8 mouse cellular contexts compared by ENCODE assay signal in the genomic region with DNA sequence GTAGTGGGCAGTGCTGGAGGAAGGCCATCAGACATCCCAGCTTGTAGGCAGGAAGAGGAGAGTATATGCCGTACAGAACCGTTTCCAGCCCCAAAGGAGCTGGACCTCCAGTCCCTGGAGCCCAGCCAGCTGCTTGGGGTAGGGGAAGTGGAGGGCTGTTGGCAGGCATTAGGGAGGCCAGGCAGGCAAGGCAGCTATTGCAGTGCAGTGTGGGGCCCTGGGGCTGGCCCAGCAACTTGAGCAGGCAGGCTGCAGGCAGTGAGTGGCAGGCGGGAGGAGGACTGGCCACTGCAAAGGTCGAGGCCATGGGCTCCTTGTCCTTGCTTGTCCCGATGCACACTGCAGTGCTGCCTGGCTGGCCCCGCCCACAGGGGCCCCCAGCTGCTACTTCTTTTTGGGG. TPM values are rescaled to one million over a fixed set of nuclear protein-coding genes. Genes with fewer than 3 reads are reported as not detected.
DNase-seq lines count a peak whose midpoint lies in the region; ATAC-seq and TF ChIP-seq lines count a peak whose summit lies in the region.

No protein-coding gene starts in this region.

- H3K9me3 ChIP-seq in forebrain, embryonic 14.5 days (replicated peaks; ENCODE audit: control insufficient read depth, low read length), result no peaks in the 10 kb centered on the region
- no peaks in the 10 kb centered on the region for H3K9me3 ChIP-seq in kidney, embryonic 15.5 days (replicated peaks)

- no peak overlapping the region for H3ac ChIP-seq in myocyte (ENCODE audit: control insufficient read depth, insufficient read length)

- DNase-seq in left cerebral cortex, postnatal 10 days (ENCODE audit: extremely low spot score in 1 of 2, low spot score in 2 of 2), result peak; percentile 29 to 76
- DNase-seq in left cerebral cortex, postnatal 36 days (ENCODE audit: low spot score in 2 of 2), result no peak
- DNase-seq in adrenal gland, postnatal 25 days, result peak; percentile 68
- DNase-seq in forebrain, embryonic 14.5 days (ENCODE audit: low spot score), result peak; percentile 46
- DNase-seq in T-cell, adult 2 months (ENCODE audit: low spot score), result no peak
- no peak for DNase-seq in spleen, postnatal 4 days (ENCODE audit: low spot score in 2 of 2)

- H3K36me3 ChIP-seq in forebrain, embryonic 14.5 days (ENCODE audit: control insufficient read depth, insufficient read depth, low read length), result no peaks in the 10 kb centered on the region
- peaks cover 21% of the 10 kb centered on the region for H3K36me3 ChIP-seq in kidney, embryonic 15.5 days
- H3K36me3 ChIP-seq in myocyte (ENCODE audit: control insufficient read depth, insufficient read depth), result no peaks in the 10 kb centered on the region

- intact Hi-C loops in left cerebral cortex, postnatal 10 days (cut with DNase I), result no loop called here
- intact Hi-C loops in left cerebral cortex, postnatal 36 days (cut with DNase I), result no loop called here

- no peak overlapping the region for H3K27ac ChIP-seq in forebrain, embryonic 14.5 days (ENCODE audit: low read depth, low read length)
- peak overlapping the region; percentile 43 for H3K27ac ChIP-seq in kidney, embryonic 15.5 days

- ATAC-seq in forebrain, embryonic 14.5 days, result peak; percentile 69
- ATAC-seq in kidney, embryonic 15.5 days (replicated peaks; ENCODE audit: low FRiP score), result peak; percentile 73

- H3K4me1 ChIP-seq in forebrain, embryonic 14.5 days (ENCODE audit: control insufficient read depth, insufficient read depth, low read length), result no peaks in the 10 kb centered on the region
- H3K4me1 ChIP-seq in kidney, embryonic 15.5 days, result peaks cover 24% of the 10 kb centered on the region

- H3K4me2 ChIP-seq in forebrain, embryonic 14.5 days (ENCODE audit: low read length), result no peak overlapping the region
- no peak overlapping the region for H3K4me2 ChIP-seq in kidney, embryonic 15.5 days
- no peak overlapping the region for H3K4me2 ChIP-seq in myocyte (ENCODE audit: low read depth)

- WGBS in forebrain, embryonic 14.5 days, result 25% methylated on average over 6 of the region's 6 CpGs
- WGBS in kidney, embryonic 15.5 days, result 19% methylated on average over 6 of the region's 6 CpGs

- no peak for TF ChIP-seq POLR2A in myocyte (IDR thresholded peaks at IDR 0.05; ENCODE audit: insufficient read length, low read depth)

- no peak overlapping the region for H3K9ac ChIP-seq in forebrain, embryonic 14.5 days (ENCODE audit: low read length)
- 0 out of 2 replicates have a peak overlapping the region, but pooled peaks have one; percentile 5 for H3K9ac ChIP-seq in kidney, embryonic 15.5 days

- H3K27me3 ChIP-seq in forebrain, embryonic 14.5 days (replicated peaks; ENCODE audit: control insufficient read depth, insufficient read depth, low read length), result no peaks in the 10 kb centered on the region
- H3K27me3 ChIP-seq in kidney, embryonic 15.5 days, result no peaks in the 10 kb centered on the region
- no peaks in the 10 kb centered on the region for H3K27me3 ChIP-seq in myocyte (ENCODE audit: control insufficient read depth, insufficient read depth, insufficient read length)

- no peaks in the 10 kb centered on the region for H3K79me2 ChIP-seq in myocyte (ENCODE audit: control insufficient read depth, insufficient read depth)

- no peak overlapping the region for H3K4me3 ChIP-seq in forebrain, embryonic 14.5 days (ENCODE audit: low read depth, low read length)
- H3K4me3 ChIP-seq in kidney, embryonic 15.5 days (replicated peaks), result no peak overlapping the region
- no peak overlapping the region for H3K4me3 ChIP-seq in myocyte

TF ChIP-seq in myocyte, 11 proteins besides CTCF, POLR2A, EP300 and RAD21:
- TF ChIP-seq USF1 (IDR thresholded peaks at IDR 0.05; ENCODE audit: low read depth), result no peak
- no peak for TF ChIP-seq MYOD1 (IDR thresholded peaks at IDR 0.05; ENCODE audit: control insufficient read depth in 1 of 3, insufficient read length in 2 of 3, low read depth in 2 of 3)
- TF ChIP-seq POLR2AphosphoS2 (IDR thresholded peaks at IDR 0.05; ENCODE audit: insufficient read length, low read depth), result peak; percentile 58
- TF ChIP-seq TCF3 (IDR thresholded peaks at IDR 0.05; ENCODE audit: insufficient read length, low read depth), result no peak
- no peak for TF ChIP-seq TCF12 (IDR thresholded peaks at IDR 0.05; ENCODE audit: insufficient read depth, poor library complexity, severe bottlenecking)

RNA-seq across cellular contexts. Expression of a gene that starts 52.1 kb away (rescaled TPM):
- total RNA-seq in left cerebral cortex, postnatal 10 days (2021), result 1 to 10 TPM; 3.8 to 4.8 TPM
- total RNA-seq in left cerebral cortex, postnatal 36 days (2021), result 10 to 100 TPM; 16.6 to 18.3 TPM
- total RNA-seq in adrenal gland, postnatal 25 days (2021), result 12.2 and 14.7 TPM in 2 replicates
- polyA plus RNA-seq in forebrain, embryonic 14.5 days (2014; fragmentation: Nextera tagmentation; extraction: Ambion mirVana), result 0.47 and 0.64 TPM in 2 replicates
- 18.2 and 18.8 TPM in 2 replicates for polyA plus RNA-seq in kidney, embryonic 15.5 days (2015; fragmentation: Nextera tagmentation; extraction: Ambion mirVana)
- polyA plus RNA-seq in myocyte (2012; fragmentation: generic; extraction: Trizol), result 11.2 TPM

Comparison
In these comparisons a context has a peak if more than half of its experiments do, and no peak if none do; other contexts are left out.
1. DNase-seq: peak in left cerebral cortex, postnatal 10 days (2 of 2), adrenal gland, postnatal 25 days (single experiment) and forebrain, embryonic 14.5 days (single experiment); none in left cerebral cortex, postnatal 36 days (0 of 2), T-cell, adult 2 months (single experiment) and spleen, postnatal 4 days (0 of 2).